Mouse (Mus musculus) liver, adult 2 months (tissue): ENCODE measurements at regions not wholly inside any gene's neighbourhood (a gene's known extent, or its start where the extent isn't known, plus 50 kb on each side); places are given as distances from the start of the nearest gene placed in this dataset.

ENCODE experiments used
- CTCF ChIP-seq: fragments of 200-500 bp; IDR thresholded peaks from 2 replicates; pipeline ENCODE4 v1.5.1; 2011; ENCODE audit warnings: low read depth, low read length, control low read depth
- POLR2A ChIP-seq: fragments of 200-500 bp; IDR thresholded peaks from 2 replicates; pipeline ENCODE4 v1.6.1; 2011; ENCODE audit warnings: low read length, control low read depth; ENCODE audit not compliant: insufficient read depth; ENCODE audit errors: extremely low read depth

DNA sequence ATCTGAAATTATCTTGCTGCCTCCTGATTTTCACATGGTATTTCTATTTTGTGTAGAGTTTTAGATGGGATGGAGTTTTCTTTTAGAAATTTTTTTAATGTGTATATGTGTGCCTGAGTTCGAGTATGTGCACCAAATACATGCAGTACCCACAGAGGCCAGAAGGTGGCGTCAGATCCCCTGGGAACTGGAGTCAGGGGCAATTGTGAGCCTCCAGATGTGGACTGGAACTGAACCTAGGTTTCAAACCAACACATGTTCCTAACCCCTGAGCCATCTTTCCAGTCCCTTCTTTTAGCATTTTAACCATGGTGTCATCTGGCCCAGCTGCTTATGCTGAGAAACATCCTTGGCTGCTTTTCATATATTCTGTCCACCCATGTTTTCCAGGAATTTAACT lies 274.9 kb downstream of the 3100002H09Rik start:
- TF ChIP-seq CTCF (peak; percentile 39), POLR2A (no peak)
